Mouse (Mus musculus): ENCODE measurements at regions not wholly inside any gene's neighbourhood (a gene's known extent, or its start where the extent isn't known, plus 50 kb on each side); places are given as distances from the start of the nearest gene placed in this dataset.

GRCm38 (mm10) chr17:14606356-14606989 is 87.6 kb downstream of the Thbs2 start:
- TF ChIP-seq CTCF (IDR thresholded peaks at IDR 0.05; ENCODE audit: control insufficient read depth, insufficient read depth, insufficient replicate concordance, low read depth, low read length) (no peak), POLR2A (IDR thresholded peaks at IDR 0.05; ENCODE audit: control insufficient read depth, low read depth, low read length) (no peak)
